Mouse (Mus musculus) A20 (cell line): ENCODE results near the gene Gm340.
A peak's percentile ranks its signal among the peaks of the same experiment; 100 is the strongest.

Experiments
- DNase-seq: peaks from one replicate; pipeline ENCODE4 v3.0.0-alpha.2; 2011; ENCODE audit warnings: low read depth, low spot score

The Gm340 gene

DNA sequence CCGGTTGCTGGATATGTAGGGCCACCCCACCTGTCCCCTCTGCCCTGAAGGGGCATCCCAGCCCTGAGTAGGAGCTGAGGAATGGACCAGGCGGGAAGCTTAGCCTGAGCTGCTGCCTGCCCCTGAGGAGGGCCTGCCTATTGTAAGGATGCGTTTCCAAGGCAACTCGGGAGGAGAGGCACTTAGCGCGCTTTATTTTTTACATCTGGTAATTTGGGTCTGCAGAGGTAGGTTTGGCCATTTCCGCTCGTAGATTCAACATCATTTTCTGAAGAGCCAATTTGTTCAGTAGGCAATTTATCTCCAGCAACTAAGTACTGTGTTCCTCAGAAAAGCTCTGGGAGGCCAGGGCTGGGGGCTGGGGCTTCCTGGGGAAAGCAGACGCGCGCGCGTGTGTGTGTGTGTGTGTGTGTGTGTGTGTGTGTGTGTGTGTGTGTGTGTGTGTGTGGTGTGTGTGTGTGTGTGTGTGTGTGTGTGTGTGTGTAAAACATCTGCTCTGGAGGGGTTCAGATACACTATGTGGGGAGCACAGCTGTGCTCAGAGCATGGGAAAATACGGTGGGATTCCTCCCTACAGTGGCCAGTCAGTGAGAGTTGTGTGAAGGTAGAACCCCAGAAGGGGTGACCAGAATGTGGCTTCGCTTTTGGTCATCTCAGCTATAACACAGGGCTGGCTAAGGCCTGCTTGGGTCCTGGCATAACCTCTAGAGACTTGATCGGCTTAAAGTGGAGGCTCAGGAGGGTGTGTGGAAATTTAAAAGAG lies 31.3 kb downstream of the Gm340 start:
- no peak for DNase-seq

GRCm38 (mm10) chr19:41615606-41616224 lies 33.5 kb downstream of the Gm340 start:
- peak; percentile 95 for DNase-seq

DNA sequence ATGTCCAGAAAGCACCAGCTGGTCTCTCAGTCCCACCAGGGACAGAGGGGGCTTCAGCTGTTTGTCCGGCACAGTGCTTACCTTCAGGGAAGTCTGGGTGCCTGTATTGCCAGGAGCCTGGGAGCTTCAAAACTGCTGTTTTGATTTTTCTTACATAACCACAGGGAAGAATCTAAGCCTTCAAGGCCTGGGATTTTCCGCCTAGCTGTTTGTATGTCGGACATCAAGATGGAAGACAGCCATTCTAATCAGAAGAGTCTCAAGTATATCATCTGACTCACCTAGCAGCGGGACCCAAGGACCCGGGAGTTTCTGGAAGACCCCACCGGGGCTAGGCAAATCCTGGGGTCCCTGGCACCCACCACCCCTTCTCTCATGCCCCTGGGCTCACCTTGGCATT lies 34.1 kb downstream of the Gm340 start:
- no peak for DNase-seq

- peak; percentile 70 for DNase-seq
Measured at GRCm38 (mm10) chr19:41617102-41617501, 34.9 kb downstream of the Gm340 start.

DNA sequence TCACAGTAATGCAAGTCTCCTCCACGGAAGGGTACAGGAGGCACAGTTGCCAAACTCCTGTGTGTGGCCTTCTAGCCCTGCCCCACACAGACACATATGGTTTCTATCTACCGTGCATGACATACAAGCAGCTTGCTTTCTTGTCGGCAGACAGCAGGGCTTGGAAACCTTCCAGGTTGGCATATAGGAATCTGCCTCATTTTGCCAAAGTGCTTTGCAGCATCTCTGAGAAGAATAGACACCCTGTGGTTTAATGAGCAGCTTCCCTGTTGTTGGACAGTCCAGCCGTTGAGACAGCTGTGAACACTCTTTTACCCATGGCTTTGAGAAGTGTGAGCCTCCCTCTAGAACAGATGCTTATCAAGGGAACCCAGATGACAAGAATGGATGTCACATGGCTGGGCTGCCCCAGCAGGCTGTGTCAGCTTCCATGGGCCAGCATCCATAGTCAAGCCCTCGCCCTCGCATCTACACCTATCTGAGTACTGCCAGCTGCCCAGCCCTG lies 36.0 kb downstream of the Gm340 start:
- peak; percentile 8 for DNase-seq

- DNase-seq = peak; percentile 64
Measured at GRCm38 (mm10) chr19:41618771-41619385, 36.7 kb downstream of the Gm340 start.

GRCm38 (mm10) chr19:41620366-41621092 lies 38.4 kb downstream of the Gm340 start:
- no peak for DNase-seq

GRCm38 (mm10) chr19:41628970-41629369 lies 46.8 kb downstream of the Gm340 start:
- no peak for DNase-seq

DNA sequence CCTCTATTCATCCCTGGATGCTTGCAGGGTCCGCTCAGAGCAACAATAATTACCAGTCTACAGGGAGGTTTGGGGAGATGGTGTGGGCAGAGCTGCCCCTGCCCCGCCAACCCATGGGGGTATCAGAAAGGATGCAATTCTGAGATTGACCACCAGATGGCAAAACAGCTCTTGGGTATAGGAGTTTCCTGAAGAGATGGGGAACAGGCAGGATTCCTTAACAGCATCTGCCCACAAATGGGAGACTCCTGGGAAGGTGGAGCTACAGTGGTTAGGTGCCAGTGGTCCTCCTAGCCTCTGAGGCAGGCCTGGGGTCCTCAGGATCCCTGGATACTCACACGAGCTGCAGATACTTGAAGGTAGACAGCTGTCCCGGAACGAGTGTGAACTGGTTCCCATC lies 47.4 kb downstream of the Gm340 start:
- peak; percentile 68 for DNase-seq

DNA sequence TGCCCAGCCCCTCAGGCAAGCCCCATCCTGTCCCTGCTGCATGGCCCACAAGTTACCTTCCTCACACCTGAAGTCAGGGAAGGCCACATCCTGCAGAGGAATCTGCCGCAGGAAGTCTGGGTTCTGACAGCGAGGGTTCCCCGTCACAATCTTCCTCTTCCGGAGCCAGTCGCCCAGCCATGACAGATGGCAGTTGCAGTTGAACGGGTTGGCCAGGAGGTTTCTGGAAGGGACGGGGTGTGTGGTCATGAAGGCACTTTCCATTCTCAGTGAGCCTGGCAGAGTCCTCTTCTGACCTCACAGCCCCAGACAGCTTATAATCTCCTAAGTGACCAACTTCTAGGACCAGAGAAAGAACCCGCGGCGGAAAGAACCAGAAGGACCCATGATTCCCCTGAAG lies 51.9 kb downstream of the Gm340 start:
- DNase-seq = no peak

DNA sequence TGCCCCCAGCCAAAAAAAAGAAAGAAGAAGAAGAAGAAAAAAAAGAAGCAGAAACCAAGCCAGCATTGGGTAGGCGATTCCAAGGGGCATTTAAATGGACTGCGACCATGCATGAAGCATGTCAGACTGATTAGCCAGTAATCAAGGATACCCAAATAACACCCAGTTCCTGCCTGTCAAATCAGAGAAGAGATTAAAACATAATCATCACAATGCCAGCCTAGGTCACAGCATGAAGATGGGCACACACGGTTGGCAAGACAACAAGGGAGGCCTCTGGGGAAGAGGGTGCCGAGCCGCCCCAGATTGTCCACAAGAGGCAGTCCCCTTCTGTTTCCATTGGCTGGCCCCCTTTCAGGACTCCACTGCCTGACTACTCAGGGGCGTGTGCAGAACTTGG lies 52.8 kb downstream of the Gm340 start:
- DNase-seq = no peak
